Mouse (Mus musculus) limb, embryonic 13.5 days (tissue): ENCODE measurements at regions not wholly inside any gene's neighbourhood (a gene's known extent, or its start where the extent isn't known, plus 50 kb on each side); places are given as distances from the start of the nearest gene placed in this dataset.

Source experiments
- ATAC-seq: fragments of 200-750 bp; cut with Nextera tagmentation; 2 replicates; pipeline ENCODE4 v1.8.0; 2017; ENCODE audit warnings: low read depth, moderate number of reproducible peaks, moderate TSS enrichment; ENCODE audit not compliant: low FRiP score
- H3K27ac ChIP-seq: fragments of 300-500 bp; sonication (generic); 2 replicates; pipeline ENCODE4 v1.5.1; 2015; ENCODE audit warnings: inconsistent platforms, mild to moderate bottlenecking, moderate library complexity
- H3K27me3 ChIP-seq: fragments of 300-500 bp; sonication (generic); 2 replicates; pipeline ENCODE4 v1.6.1; 2015; ENCODE audit warnings: mild to moderate bottlenecking, inconsistent platforms
- H3K36me3 ChIP-seq: fragments of 300-500 bp; sonication (generic); 2 replicates; pipeline ENCODE4 v1.6.1; 2015; ENCODE audit warnings: inconsistent platforms, mild to moderate bottlenecking, moderate library complexity
- H3K4me1 ChIP-seq: fragments of 300-500 bp; sonication (generic); 2 replicates; pipeline ENCODE4 v1.6.1; 2015; ENCODE audit warnings: inconsistent platforms
- H3K4me2 ChIP-seq: fragments of 300-500 bp; sonication (generic); replicated peaks from 2 replicates; pipeline ENCODE4 v1.6.1; 2015; ENCODE audit warnings: inconsistent platforms, mild to moderate bottlenecking, moderate library complexity
- H3K4me3 ChIP-seq: fragments of 300-500 bp; sonication (generic); 2 replicates; pipeline ENCODE4 v1.5.1; 2015; ENCODE audit warnings: moderate library complexity, mild to moderate bottlenecking, inconsistent platforms
- H3K9ac ChIP-seq: fragments of 300-500 bp; sonication (generic); 2 replicates; pipeline ENCODE4 v1.6.1; 2015; ENCODE audit warnings: mild to moderate bottlenecking, inconsistent platforms
- H3K9me3 ChIP-seq: fragments of 300-500 bp; sonication (generic); 2 replicates; pipeline ENCODE4 v1.6.1; 2016; ENCODE audit warnings: inconsistent platforms
- WGBS: fragments of 180-500 bp; shearing (Covaris S2); methylation state at CpG from one replicate; pipeline ENCODE4 v1.1.7; 2015; 5-methylcytosine and 5-hydroxymethylcytosine counted together

DNA sequence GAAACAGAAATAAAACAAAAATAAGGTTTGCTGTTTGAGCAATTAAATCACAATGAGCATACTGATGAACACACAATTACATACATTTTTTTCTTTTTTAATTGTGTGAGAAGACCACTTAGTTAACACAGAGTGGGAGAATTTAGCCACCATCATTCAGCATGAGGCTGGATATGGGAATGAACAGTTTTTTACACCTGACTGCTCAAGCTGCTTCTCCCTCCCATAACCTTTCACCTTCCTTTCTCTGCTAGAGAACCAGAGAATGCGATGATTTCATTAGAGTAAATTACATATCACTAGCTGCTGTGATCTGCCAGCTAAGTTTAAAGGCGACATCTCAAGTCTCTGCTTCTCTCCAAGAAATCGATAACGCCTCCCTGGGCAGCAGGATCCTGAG, 894.8 kb upstream of the Jmjd1c start:
- no peaks in the 10 kb centered on the region for H3K27me3 ChIP-seq
- no peak for ATAC-seq
- 62% methylated on average over 4 of the region's 4 CpGs for WGBS

DNA sequence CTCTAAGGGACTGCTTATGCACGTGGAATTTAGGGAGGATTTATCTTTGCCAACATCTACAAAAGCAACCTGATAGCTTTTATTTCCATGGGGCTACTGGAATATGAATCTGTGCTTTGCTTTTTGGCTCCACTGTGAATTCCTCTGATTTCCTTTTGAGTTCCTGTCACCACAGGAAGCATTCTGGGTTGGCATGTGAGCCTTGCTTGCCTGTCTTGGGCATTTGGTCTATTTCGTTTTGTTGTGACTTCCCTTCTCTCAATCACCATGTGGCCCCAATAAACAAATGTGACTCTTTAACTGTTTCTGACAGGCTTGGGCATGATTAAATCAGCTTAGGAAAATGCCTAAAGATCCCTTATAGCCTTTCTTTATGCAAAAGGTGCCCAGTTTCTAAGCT, 867.8 kb upstream of the Jmjd1c start:
- no peak for ATAC-seq
- no peaks in the 10 kb centered on the region for H3K4me1 ChIP-seq
- WGBS, result 37% methylated on average over 2 of the region's 2 CpGs
- H3K36me3 ChIP-seq, result no peaks in the 10 kb centered on the region
- no peaks in the 10 kb centered on the region for H3K27me3 ChIP-seq
- no peak overlapping the region for H3K4me2 ChIP-seq
- no peak overlapping the region for H3K27ac ChIP-seq
- no peak overlapping the region for H3K4me3 ChIP-seq
- no peaks in the 10 kb centered on the region for H3K9me3 ChIP-seq
- H3K9ac ChIP-seq, result no peak overlapping the region

More for the DNA sequence above, 894.8 kb upstream of the Jmjd1c start:
- Histone ChIP-seq H3K4me2 (no peak overlapping the region), H3K9ac (no peak overlapping the region), H3K27ac (no peak overlapping the region), H3K4me3 (no peak overlapping the region), H3K9me3 (no peaks in the 10 kb centered on the region), H3K36me3 (no peaks in the 10 kb centered on the region), H3K4me1 (no peaks in the 10 kb centered on the region)

DNA sequence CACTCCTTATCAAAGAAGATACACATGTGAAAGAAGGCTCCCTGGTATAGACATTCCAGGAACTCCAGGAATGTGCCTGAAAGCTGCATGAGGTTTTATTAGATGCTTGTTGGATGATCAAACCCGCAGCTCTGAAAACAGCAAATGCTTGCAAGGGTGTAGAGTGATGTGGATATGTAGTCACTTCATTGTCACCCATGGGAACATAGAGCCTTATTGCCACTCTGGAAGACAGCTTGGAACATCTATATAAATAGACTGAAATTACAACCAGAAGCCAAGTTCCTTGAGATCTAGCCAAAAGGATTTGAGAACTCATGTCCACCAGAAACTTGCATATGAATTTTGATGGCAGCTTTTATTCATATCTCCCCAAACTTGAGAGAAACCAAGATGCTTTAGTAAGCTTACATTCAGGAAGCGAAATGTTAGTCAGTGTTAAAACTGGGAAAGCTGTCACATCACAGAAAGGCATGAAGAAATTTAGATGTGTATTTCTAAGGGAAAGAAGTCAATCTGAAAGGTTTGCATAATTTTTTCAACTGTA, 861.5 kb upstream of the Jmjd1c start:
- H3K27me3 ChIP-seq, result no peaks in the 10 kb centered on the region
- H3K4me1 ChIP-seq, result no peaks in the 10 kb centered on the region
- 76% methylated on average over 2 of the region's 2 CpGs for WGBS
- H3K27ac ChIP-seq, result no peak overlapping the region
- H3K9me3 ChIP-seq, result no peaks in the 10 kb centered on the region
- H3K4me3 ChIP-seq, result no peak overlapping the region
- ATAC-seq, result no peak
- H3K4me2 ChIP-seq, result no peak overlapping the region
- H3K9ac ChIP-seq, result no peak overlapping the region
- no peaks in the 10 kb centered on the region for H3K36me3 ChIP-seq

DNA sequence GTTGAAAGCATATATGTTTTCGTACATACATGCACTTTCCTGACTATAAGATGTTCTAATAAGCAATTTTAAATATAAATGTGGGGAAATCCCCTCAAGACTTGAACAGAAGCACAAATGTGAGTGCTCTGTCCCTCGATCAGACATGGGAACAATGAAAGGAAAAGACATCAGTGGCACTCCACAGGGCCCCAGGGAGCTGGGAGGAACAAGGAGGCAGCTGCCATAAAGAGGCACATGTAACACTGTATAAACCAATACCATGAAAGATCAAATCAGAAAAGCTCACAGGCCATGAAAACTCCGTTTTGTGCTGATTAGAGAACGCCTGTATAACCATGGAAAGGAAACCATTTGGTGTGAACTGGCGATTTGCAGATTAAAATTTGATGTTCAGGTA, 839.5 kb upstream of the Jmjd1c start:
- no peaks in the 10 kb centered on the region for H3K36me3 ChIP-seq
- no peak overlapping the region for H3K4me3 ChIP-seq
- 67% methylated on average over 5 of the region's 5 CpGs for WGBS
- H3K9me3 ChIP-seq, result no peaks in the 10 kb centered on the region
- H3K4me2 ChIP-seq, result no peak overlapping the region
- ATAC-seq, result no peak
- no peak overlapping the region for H3K9ac ChIP-seq
- no peak overlapping the region for H3K27ac ChIP-seq
- H3K4me1 ChIP-seq, result no peaks in the 10 kb centered on the region
- H3K27me3 ChIP-seq, result no peaks in the 10 kb centered on the region

DNA sequence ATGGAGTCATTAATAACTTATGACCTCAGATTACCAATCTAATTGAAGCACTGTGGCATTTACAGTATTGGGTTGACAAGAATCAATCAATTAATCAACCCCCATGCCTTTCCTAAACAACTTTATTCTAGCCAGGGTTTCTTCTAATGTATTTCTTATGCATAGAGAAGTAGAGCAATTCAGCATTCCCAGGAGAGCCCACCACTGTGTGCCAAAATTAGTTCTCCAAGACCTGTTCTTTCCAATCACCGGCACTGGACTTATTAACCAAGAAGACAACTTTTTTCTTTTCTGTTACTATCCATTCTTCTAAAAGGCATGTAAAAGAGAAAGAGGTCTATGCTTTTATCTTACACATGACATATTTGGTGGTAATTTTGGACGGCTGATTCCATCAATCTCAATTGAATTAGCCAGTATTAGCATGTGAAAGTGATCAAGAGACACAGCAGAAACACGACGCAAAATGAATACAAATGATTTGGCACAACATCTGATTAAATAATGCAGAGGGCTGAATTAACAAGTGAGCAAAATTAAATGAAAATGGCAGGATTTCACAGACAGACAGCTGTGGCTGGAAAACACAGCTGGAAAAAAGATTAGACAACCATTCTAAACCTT, 825.2 kb upstream of the Jmjd1c start:
- H3K9ac ChIP-seq, result no peak overlapping the region

DNA sequence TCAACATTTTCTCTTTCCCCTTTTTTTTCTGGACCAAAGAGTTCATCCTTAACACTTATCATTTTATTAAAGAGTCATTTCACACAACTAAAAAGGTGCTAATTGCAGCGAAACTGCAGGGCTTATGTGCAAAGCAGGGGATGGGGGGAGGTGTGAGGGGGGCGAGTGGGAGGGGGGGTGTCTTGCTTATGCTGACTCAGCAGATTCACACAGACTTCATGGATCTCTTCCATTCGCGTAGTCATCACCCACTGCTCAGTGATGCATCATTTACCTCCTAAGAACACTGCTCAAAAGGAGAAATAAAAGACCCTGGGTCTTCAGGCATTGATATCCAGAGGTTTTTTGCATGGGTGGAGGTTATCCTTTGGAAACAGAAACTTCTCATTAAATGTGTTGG, 800.3 kb upstream of the Jmjd1c start:
- 67% methylated on average over 4 of the region's 4 CpGs for WGBS
- Histone ChIP-seq H3K27ac (no peak overlapping the region), H3K4me3 (no peak overlapping the region), H3K9ac (no peak overlapping the region), H3K4me1 (no peaks in the 10 kb centered on the region), H3K9me3 (no peaks in the 10 kb centered on the region), H3K27me3 (no peaks in the 10 kb centered on the region), H3K36me3 (no peaks in the 10 kb centered on the region), H3K4me2 (no peak overlapping the region)
- ATAC-seq, result no peak

More for the DNA sequence above, 825.2 kb upstream of the Jmjd1c start:
- 70% methylated on average over 4 of the region's 4 CpGs for WGBS
- Histone ChIP-seq H3K27me3 (no peaks in the 10 kb centered on the region), H3K36me3 (no peaks in the 10 kb centered on the region), H3K4me3 (no peak overlapping the region), H3K27ac (no peak overlapping the region), H3K4me1 (no peaks in the 10 kb centered on the region), H3K9me3 (no peaks in the 10 kb centered on the region), H3K4me2 (no peak overlapping the region)
- no peak for ATAC-seq

DNA sequence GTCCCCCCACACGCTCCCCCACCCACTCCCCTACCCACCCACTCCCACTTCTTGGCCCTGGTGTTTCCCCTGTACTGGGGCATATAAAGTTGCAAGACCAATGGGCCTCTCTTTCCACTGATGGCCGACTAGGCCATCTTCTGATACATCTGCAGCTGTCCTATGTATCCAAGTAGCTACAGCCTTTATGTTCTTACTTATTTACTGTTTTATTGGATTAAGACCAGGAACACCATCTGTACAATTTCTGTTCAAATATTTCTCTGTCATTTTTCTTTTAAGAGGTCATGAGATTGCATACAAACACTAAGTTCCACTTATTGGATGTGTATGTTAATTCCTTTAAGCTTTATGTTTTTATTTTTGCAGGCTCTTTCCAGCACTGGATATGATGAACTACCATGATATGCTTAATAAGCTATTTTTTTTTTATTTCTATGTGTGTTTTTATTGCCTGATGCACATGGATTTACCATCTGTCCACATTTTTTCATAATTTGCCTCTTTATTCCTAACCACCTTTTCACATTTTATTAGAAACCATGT, 792.6 kb upstream of the Jmjd1c start:
- Histone ChIP-seq H3K4me2 (no peak overlapping the region), H3K9me3 (no peaks in the 10 kb centered on the region), H3K27me3 (no peaks in the 10 kb centered on the region), H3K27ac (no peak overlapping the region), H3K4me1 (no peaks in the 10 kb centered on the region), H3K4me3 (no peak overlapping the region), H3K36me3 (no peaks in the 10 kb centered on the region), H3K9ac (no peak overlapping the region)
- 75% methylated on average over 2 of the region's 2 CpGs for WGBS
- no peak for ATAC-seq

DNA sequence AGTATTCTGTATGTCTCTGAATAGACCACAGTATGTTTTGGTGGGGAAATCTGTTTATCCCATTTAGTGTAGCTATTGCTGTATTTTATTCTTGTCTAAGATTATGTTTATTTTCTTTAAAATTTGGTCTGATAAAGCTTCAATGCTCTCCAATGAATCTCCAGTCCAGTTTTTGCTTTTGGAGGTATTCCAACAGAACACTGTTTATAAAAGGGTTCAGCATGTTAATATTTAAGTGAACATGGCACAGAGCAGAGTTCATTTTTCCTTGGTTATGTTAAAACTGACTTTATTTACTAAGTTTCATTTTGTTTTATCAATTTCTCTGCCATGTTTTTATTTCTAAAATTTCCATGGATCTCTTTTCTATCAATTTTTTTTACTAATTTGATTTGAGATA, 791.0 kb upstream of the Jmjd1c start:
- H3K27me3 ChIP-seq, result no peaks in the 10 kb centered on the region
- no peaks in the 10 kb centered on the region for H3K36me3 ChIP-seq
- H3K9ac ChIP-seq, result no peak overlapping the region
- no peak overlapping the region for H3K4me2 ChIP-seq
- no peak overlapping the region for H3K27ac ChIP-seq
- no peak for ATAC-seq
- no peaks in the 10 kb centered on the region for H3K4me1 ChIP-seq
- no peaks in the 10 kb centered on the region for H3K9me3 ChIP-seq
- H3K4me3 ChIP-seq, result no peak overlapping the region

DNA sequence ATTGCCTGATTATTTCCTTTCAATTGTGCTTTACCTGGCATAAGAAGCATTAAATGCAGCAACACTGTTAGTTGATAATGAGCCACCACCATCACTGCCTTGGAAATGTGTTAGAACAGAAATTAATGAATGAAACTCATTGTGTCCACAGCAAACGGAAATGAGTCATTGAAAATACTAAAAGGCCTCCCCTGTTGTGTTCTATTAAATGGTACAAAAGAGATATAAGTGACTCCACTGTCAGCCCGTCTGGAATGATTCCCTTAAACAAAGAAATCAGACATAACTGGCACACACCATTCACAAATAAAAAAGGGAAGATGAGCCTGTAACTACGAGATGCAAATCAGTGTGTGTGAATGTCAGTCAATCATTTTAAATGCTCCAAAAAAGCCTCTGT, 764.8 kb upstream of the Jmjd1c start:
- H3K27me3 ChIP-seq, result no peaks in the 10 kb centered on the region
- WGBS, result 58% methylated on average over 3 of the region's 3 CpGs
- no peak overlapping the region for H3K4me2 ChIP-seq
- H3K27ac ChIP-seq, result no peak overlapping the region
- no peak overlapping the region for H3K4me3 ChIP-seq
- H3K4me1 ChIP-seq, result 0 out of 2 replicates have a peak, but pooled peaks cover 3% of the 10 kb centered on the region
- H3K9ac ChIP-seq, result no peak overlapping the region
- ATAC-seq, result no peak
- H3K36me3 ChIP-seq, result no peaks in the 10 kb centered on the region
- no peaks in the 10 kb centered on the region for H3K9me3 ChIP-seq

DNA sequence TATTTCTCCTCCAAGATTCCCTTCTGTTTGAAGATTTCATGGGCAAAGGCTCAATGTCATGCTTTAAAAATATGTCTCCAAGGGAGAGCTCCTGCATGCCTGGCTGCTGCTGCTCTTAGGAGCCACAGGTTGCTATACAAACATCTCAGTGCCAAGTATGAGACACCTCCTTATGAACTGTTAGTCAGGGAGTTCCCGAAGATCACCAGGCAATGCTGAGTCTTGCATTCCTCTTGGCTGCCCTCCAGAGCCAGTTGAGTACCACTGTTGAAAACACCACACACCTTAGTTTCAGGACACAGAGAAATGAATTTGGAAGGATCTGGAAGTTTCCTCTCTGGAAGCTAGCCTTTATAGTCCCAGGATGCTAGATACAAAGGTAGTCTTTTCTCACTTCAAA, 757.9 kb upstream of the Jmjd1c start:
- H3K27ac ChIP-seq, result no peak overlapping the region
- no peak for ATAC-seq
- no peak overlapping the region for H3K4me2 ChIP-seq
- 78% methylated on average over 1 of the region's 1 CpGs for WGBS
- no peaks in the 10 kb centered on the region for H3K36me3 ChIP-seq
- no peaks in the 10 kb centered on the region for H3K9me3 ChIP-seq
- H3K9ac ChIP-seq, result no peak overlapping the region
- H3K4me1 ChIP-seq, result 0 out of 2 replicates have a peak, but pooled peaks cover 3% of the 10 kb centered on the region
- no peaks in the 10 kb centered on the region for H3K27me3 ChIP-seq
- H3K4me3 ChIP-seq, result no peak overlapping the region

DNA sequence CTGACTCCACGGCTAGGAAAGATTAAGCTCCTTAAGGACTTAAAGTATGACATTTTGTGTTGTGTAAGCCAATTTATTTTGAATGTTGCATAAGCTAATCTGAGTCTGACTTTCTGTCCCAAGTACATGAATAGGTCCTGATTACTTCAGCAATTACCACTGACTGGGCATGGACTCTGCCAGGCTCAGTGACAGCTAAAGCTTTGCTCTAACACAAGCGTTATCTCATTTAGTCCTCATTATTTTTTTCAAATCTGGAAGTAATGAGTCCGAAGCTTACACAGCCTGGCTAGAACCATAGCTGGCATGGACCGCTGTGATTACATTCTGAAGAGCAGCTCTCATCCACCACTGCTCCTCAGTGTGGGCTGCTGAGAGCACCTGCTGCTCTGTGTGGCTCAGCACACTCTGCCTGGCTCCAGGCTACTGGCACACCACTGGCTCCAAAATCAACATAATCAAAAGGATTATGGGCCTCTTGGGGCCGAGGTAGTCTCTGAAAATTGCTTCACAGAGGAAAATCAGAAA, 753.0 kb upstream of the Jmjd1c start:
- ATAC-seq, result no peak
- Histone ChIP-seq H3K4me2 (no peak overlapping the region), H3K27me3 (no peaks in the 10 kb centered on the region)

DNA sequence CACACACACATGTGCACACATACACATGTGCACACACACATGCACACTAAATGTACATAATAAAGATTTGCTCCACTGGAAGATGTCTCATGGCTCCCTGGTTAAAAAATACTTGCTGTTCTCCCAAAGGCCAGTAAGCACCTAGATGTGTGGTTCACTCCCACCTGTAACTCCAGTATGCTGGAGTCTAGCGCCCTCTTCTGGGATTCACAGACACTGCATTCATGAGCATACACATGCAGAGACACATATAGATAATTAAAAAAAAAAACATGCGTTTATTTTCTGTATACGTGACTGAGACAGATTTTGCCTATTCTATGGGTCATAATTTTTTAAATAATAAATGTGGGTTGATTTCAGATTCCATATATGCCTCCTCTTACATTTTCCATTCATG, 747.5 kb upstream of the Jmjd1c start:
- Histone ChIP-seq H3K4me2 (no peak overlapping the region), H3K9ac (no peak overlapping the region), H3K36me3 (no peaks in the 10 kb centered on the region), H3K4me1 (no peaks in the 10 kb centered on the region), H3K4me3 (no peak overlapping the region), H3K27me3 (no peaks in the 10 kb centered on the region), H3K9me3 (no peaks in the 10 kb centered on the region), H3K27ac (no peak overlapping the region)
- no peak for ATAC-seq
- 67% methylated on average over 3 of the region's 3 CpGs for WGBS

More for the DNA sequence above, 753.0 kb upstream of the Jmjd1c start:
- H3K36me3 ChIP-seq, result no peaks in the 10 kb centered on the region
- H3K4me1 ChIP-seq, result no peaks in the 10 kb centered on the region
- no peak overlapping the region for H3K4me3 ChIP-seq
- no peaks in the 10 kb centered on the region for H3K9me3 ChIP-seq
- H3K9ac ChIP-seq, result no peak overlapping the region
- 76% methylated on average over 5 of the region's 5 CpGs for WGBS
- no peak overlapping the region for H3K27ac ChIP-seq

DNA sequence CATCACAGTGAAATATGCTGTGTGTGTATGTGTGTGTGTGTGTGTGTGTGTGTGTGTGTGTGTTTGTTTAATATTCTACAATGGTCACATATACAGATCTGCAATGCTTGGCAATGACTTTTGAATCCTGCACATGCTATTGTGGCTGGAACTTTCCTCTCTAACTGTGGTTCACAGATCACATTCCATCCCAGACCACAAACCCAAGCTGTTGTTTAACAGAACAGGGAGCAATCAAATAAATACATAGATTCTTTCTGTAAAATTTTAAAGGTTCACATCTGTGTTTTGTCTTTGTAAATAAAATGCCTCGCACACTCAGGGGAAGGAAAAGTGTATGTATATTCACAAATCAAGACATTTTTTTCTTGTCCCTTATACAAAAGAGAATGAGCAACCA, 744.9 kb upstream of the Jmjd1c start:
- no peaks in the 10 kb centered on the region for H3K4me1 ChIP-seq
- H3K9me3 ChIP-seq, result no peaks in the 10 kb centered on the region
- H3K36me3 ChIP-seq, result no peaks in the 10 kb centered on the region
- no peaks in the 10 kb centered on the region for H3K27me3 ChIP-seq
- no peak overlapping the region for H3K9ac ChIP-seq
- H3K27ac ChIP-seq, result no peak overlapping the region
- H3K4me2 ChIP-seq, result no peak overlapping the region
- 44% methylated on average over 1 of the region's 1 CpGs for WGBS
- no peak overlapping the region for H3K4me3 ChIP-seq
- ATAC-seq, result no peak
